ENCODE assay signal across 8 mouse cellular contexts in genomic region chr4:116150862-116151221, GRCm38 (mm10). TPM values are rescaled to one million over a fixed set of nuclear protein-coding genes. Genes with fewer than 3 reads are reported as not detected.
DNase-seq lines count a peak whose midpoint lies in the region; ATAC-seq and TF ChIP-seq lines count a peak whose summit lies in the region.

No protein-coding gene starts in this region.

- H3K4me2 ChIP-seq in heart, embryonic 16.5 days (ENCODE audit: low read depth, low read length), result peak overlapping the region; percentile 90
- peak overlapping the region; percentile 66 for H3K4me2 ChIP-seq in forebrain, postnatal 0 days (ENCODE audit: low read depth)

- TF ChIP-seq RAD21 in MEL (IDR thresholded peaks at IDR 0.05; ENCODE audit: low read depth, low read length), result no peak

- peak; percentile 7; the same call in 1 of the 2 replicates for ATAC-seq in heart, embryonic 16.5 days (replicated peaks; ENCODE audit: extremely low read depth, insufficient read depth, low FRiP score)
- no peak for ATAC-seq in forebrain, postnatal 0 days

- no peaks in the 10 kb centered on the region for H3K27me3 ChIP-seq in heart, embryonic 16.5 days (ENCODE audit: control insufficient read depth, insufficient read depth, low read length)
- no peaks in the 10 kb centered on the region for H3K27me3 ChIP-seq in MEL (ENCODE audit: control insufficient read depth in 1 of 2, insufficient read depth in 2 of 2, low read length in 2 of 2)
- H3K27me3 ChIP-seq in forebrain, postnatal 0 days (ENCODE audit: insufficient read depth, low read length), result no peaks in the 10 kb centered on the region

- H3K27ac ChIP-seq in heart, embryonic 16.5 days (ENCODE audit: low read length), result peak overlapping the region; percentile 91
- peak overlapping the region; percentile 32 for H3K27ac ChIP-seq in MEL (ENCODE audit: control insufficient read depth, low read depth, low read length)
- H3K27ac ChIP-seq in forebrain, postnatal 0 days (ENCODE audit: low read depth, low read length), result no peak overlapping the region
- peak overlapping the region; percentile 38 for H3K27ac ChIP-seq in macrophage

- H3K9me3 ChIP-seq in heart, embryonic 16.5 days (replicated peaks; ENCODE audit: control insufficient read depth, low read length), result 0 out of 2 replicates have a peak, but pooled peaks cover 2% of the 10 kb centered on the region
- no peaks in the 10 kb centered on the region for H3K9me3 ChIP-seq in MEL (replicated peaks; ENCODE audit: insufficient read depth, low read length)
- no peaks in the 10 kb centered on the region for H3K9me3 ChIP-seq in forebrain, postnatal 0 days (ENCODE audit: low read length)

- no peak for TF ChIP-seq EP300 in MEL (IDR thresholded peaks at IDR 0.05; ENCODE audit: low read depth in 1 of 2, low read length in 2 of 2)

- WGBS in heart, embryonic 16.5 days, result 16% methylated on average over 4 of the region's 4 CpGs
- 12% methylated on average over 4 of the region's 4 CpGs for WGBS in forebrain, postnatal 0 days
- WGBS in macrophage (ENCODE audit: missing documents), result 50% methylated on average over 4 of the region's 4 CpGs

- H3K9ac ChIP-seq in heart, embryonic 16.5 days (ENCODE audit: low read length), result peak overlapping the region; percentile 98
- H3K9ac ChIP-seq in MEL (ENCODE audit: control insufficient read depth, low read depth, low read length, poor library complexity, severe bottlenecking), result peak overlapping the region; percentile 86
- peak overlapping the region; percentile 93 for H3K9ac ChIP-seq in forebrain, postnatal 0 days

- peak overlapping the region; percentile 91 for H3K4me3 ChIP-seq in heart, embryonic 16.5 days (ENCODE audit: low read length)
- H3K4me3 ChIP-seq in MEL (ENCODE audit: control insufficient read depth in 1 of 2, insufficient read depth in 1 of 2, low read depth in 2 of 2, low read length in 2 of 2), result peak overlapping the region; percentile 90 to 98
- H3K4me3 ChIP-seq in forebrain, postnatal 0 days (ENCODE audit: low read depth, low read length), result peak overlapping the region; percentile 80
- peak overlapping the region; percentile 80 for H3K4me3 ChIP-seq in macrophage (ENCODE audit: inconsistent target)

- H3K79me2 ChIP-seq in MEL (ENCODE audit: control insufficient read depth, insufficient read depth, low read length, poor library complexity) (peaks cover 14% of the 10 kb centered on the region), macrophage (ENCODE audit: inconsistent target) (peaks cover 7% of the 10 kb centered on the region; the same call in 1 of the 2 replicates)

- peaks cover 14% of the 10 kb centered on the region for H3K4me1 ChIP-seq in heart, embryonic 16.5 days (ENCODE audit: control insufficient read depth, insufficient read depth, low read length)
- H3K4me1 ChIP-seq in MEL (ENCODE audit: control insufficient read depth in 1 of 2, insufficient read depth in 2 of 2, low read length in 2 of 2), result peaks cover 0 to 10% of the 10 kb centered on the region in 2 experiments; a peak in 2 of 4 replicates
- H3K4me1 ChIP-seq in forebrain, postnatal 0 days (ENCODE audit: insufficient read depth), result peaks cover 4% of the 10 kb centered on the region; the same call in 1 of the 2 replicates

- no peak for DNase-seq in heart, adult 18-20 months
- no peak for DNase-seq in MEL (ENCODE audit: low read depth, low spot score)
- DNase-seq in forebrain, postnatal 0 days, result no peak
- no peak for DNase-seq in urinary bladder, postnatal 10 days (ENCODE audit: low spot score)
- no peak for DNase-seq in yolk sac, embryonic 10.5 days (ENCODE audit: low spot score)
- DNase-seq in cerebellum, adult 11-12 months, result no peak

- TF ChIP-seq CTCF in MEL (IDR thresholded peaks at IDR 0.05 in 2 of 3, conservative IDR thresholded peaks at IDR 0.05 in 1 of 3; ENCODE audit: control insufficient read depth in 1 of 3, insufficient read depth in 1 of 3, low read depth in 2 of 3, low read length in 3 of 3, poor library complexity in 1 of 3, severe bottlenecking in 1 of 3), result no peak
- TF ChIP-seq CTCF in forebrain, postnatal 0 days (IDR thresholded peaks at IDR 0.05; ENCODE audit: low read depth), result no peak

- H3K36me3 ChIP-seq in heart, embryonic 16.5 days (ENCODE audit: control insufficient read depth, insufficient read depth), result peaks cover 36% of the 10 kb centered on the region
- peaks cover 2 to 4% of the 10 kb centered on the region in 2 experiments for H3K36me3 ChIP-seq in MEL (ENCODE audit: control insufficient read depth in 1 of 2, insufficient read depth in 2 of 2, low read length in 2 of 2)
- peaks cover 42% of the 10 kb centered on the region for H3K36me3 ChIP-seq in forebrain, postnatal 0 days (ENCODE audit: insufficient read depth)
- peaks cover 37% of the 10 kb centered on the region for H3K36me3 ChIP-seq in macrophage (ENCODE audit: inconsistent target)

- no peak for TF ChIP-seq POLR2A in MEL (IDR thresholded peaks at IDR 0.05; ENCODE audit: control insufficient read depth in 1 of 2, insufficient read depth in 1 of 2, low read depth in 1 of 2, low read length in 2 of 2, poor library complexity in 1 of 2)

TF ChIP-seq in MEL, 35 proteins besides CTCF, POLR2A, EP300 and RAD21 (continues in another document):
- no peak for TF ChIP-seq MYB (IDR thresholded peaks at IDR 0.05; ENCODE audit: low read depth, low read length)
- TF ChIP-seq CHD2 (IDR thresholded peaks at IDR 0.05; ENCODE audit: low read length), result no peak

RNA-seq across cellular contexts. Expression of gene Lurap1, which starts 0.3 kb away (rescaled TPM):
- 2.3 and 2.9 TPM in 2 replicates for polyA plus RNA-seq in heart, embryonic 16.5 days (2015; fragmentation: Nextera tagmentation; extraction: Ambion mirVana)
- total RNA-seq in heart, adult 18-20 months (2021), result 1 to 10 TPM; 4.6 to 5.0 TPM
- 0.85 and 1.2 TPM in 2 replicates for total RNA-seq in MEL (2012; rRNA removed)
- polyA plus RNA-seq in MEL (2012; ENCODE audit: insufficient read depth in 1 of 2, insufficient read length in 2 of 2, low read depth in 1 of 2, low replicate concordance in 2 of 2, missing spikeins in 1 of 2) (1 to 10 TPM in 1 of 2 experiments, not detected in 1; 1.2 TPM), macrophage (2018) (0.09 to 0.10 TPM in 2 of 3 replicates, not detected in the other)
- total RNA-seq in forebrain, postnatal 0 days (2014; rRNA removed), result 5.0 and 6.3 TPM in 2 replicates
- polyA plus RNA-seq in forebrain, postnatal 0 days (2015; fragmentation: Nextera tagmentation; extraction: Ambion mirVana), result 2.8 and 3.0 TPM in 2 replicates
- total RNA-seq in macrophage (2018; cell fraction: chromatin; rRNA removed), result under 1 TPM in 17 of 26 experiments, not detected in 9; 0.12 to 0.67 (median 0.18) TPM
- under 1 TPM in 19 of 26 experiments, not detected in 7; 0.03 to 0.24 (median 0.09) TPM for total RNA-seq in macrophage (2018; cell fraction: cytosol; rRNA removed)
- under 1 TPM in 18 of 26 experiments, not detected in 8; 0.06 to 0.99 (median 0.16) TPM for total RNA-seq in macrophage (2018; cell fraction: nucleus; rRNA removed)

RNA-seq across cellular contexts. Expression of gene Tspan1, which starts 16.6 kb away (rescaled TPM):
- 1.9 and 3.2 TPM in 2 replicates for polyA plus RNA-seq in heart, embryonic 16.5 days (2015; fragmentation: Nextera tagmentation; extraction: Ambion mirVana)
- 1 to 10 TPM in 1 of 2 experiments, not detected in 1; 1.3 TPM for total RNA-seq in heart, adult 18-20 months (2021)
- total RNA-seq in MEL (2012; rRNA removed), result 0.08 TPM in 1 of 2 replicates, not detected in the other
- polyA plus RNA-seq in MEL (2012; ENCODE audit: insufficient read depth in 1 of 2, insufficient read length in 2 of 2, low read depth in 1 of 2, low replicate concordance in 2 of 2, missing spikeins in 1 of 2) (under 1 TPM in 1 of 2 experiments, not detected in 1; 0.03 TPM), macrophage (2018) (not detected in 3 replicates)
- total RNA-seq in forebrain, postnatal 0 days (2014; rRNA removed), result 0.29 TPM in 1 of 2 replicates, not detected in the other
- 0.07 TPM in 1 of 2 replicates, not detected in the other for polyA plus RNA-seq in forebrain, postnatal 0 days (2015; fragmentation: Nextera tagmentation; extraction: Ambion mirVana)
- not detected for total RNA-seq in macrophage (2018; cell fraction: chromatin; rRNA removed)
- not detected for total RNA-seq in macrophage (2018; cell fraction: cytosol; rRNA removed)
- not detected for total RNA-seq in macrophage (2018; cell fraction: nucleus; rRNA removed)

RNA-seq across cellular contexts. Expression of gene 1700042G07Rik, which starts 22.3 kb away (rescaled TPM):
- polyA plus RNA-seq in heart, embryonic 16.5 days (2015; fragmentation: Nextera tagmentation; extraction: Ambion mirVana), result not detected in 2 replicates
- total RNA-seq in heart, adult 18-20 months (2021), result not detected
- not detected in 2 replicates for total RNA-seq in MEL (2012; rRNA removed)
- polyA plus RNA-seq in MEL (2012; ENCODE audit: insufficient read depth in 1 of 2, insufficient read length in 2 of 2, low read depth in 1 of 2, low replicate concordance in 2 of 2, missing spikeins in 1 of 2) (not detected), macrophage (2018) (not detected in 3 replicates)
- not detected in 2 replicates for total RNA-seq in forebrain, postnatal 0 days (2014; rRNA removed)
- not detected in 2 replicates for polyA plus RNA-seq in forebrain, postnatal 0 days (2015; fragmentation: Nextera tagmentation; extraction: Ambion mirVana)
- not detected for total RNA-seq in macrophage (2018; cell fraction: chromatin; rRNA removed)
- total RNA-seq in macrophage (2018; cell fraction: cytosol; rRNA removed), result not detected
- not detected for total RNA-seq in macrophage (2018; cell fraction: nucleus; rRNA removed)

RNA-seq across cellular contexts. Expression of gene Gm49337, which starts 22.3 kb away (rescaled TPM):
- polyA plus RNA-seq in heart, embryonic 16.5 days (2015; fragmentation: Nextera tagmentation; extraction: Ambion mirVana), result not detected in 2 replicates
- not detected for total RNA-seq in heart, adult 18-20 months (2021)
- not detected in 2 replicates for total RNA-seq in MEL (2012; rRNA removed)
- not detected for polyA plus RNA-seq in MEL (2012; ENCODE audit: insufficient read depth in 1 of 2, insufficient read length in 2 of 2, low read depth in 1 of 2, low replicate concordance in 2 of 2, missing spikeins in 1 of 2)
- total RNA-seq in forebrain, postnatal 0 days (2014; rRNA removed), result not detected in 2 replicates
- not detected in 2 replicates for polyA plus RNA-seq in forebrain, postnatal 0 days (2015; fragmentation: Nextera tagmentation; extraction: Ambion mirVana)
- total RNA-seq in macrophage (2018; cell fraction: chromatin; rRNA removed), result 1 to 10 TPM in 2 of 26 experiments, under 1 TPM in 1, not detected in 23; 0.61 to 1.1 (median 1.1) TPM
- not detected for total RNA-seq in macrophage (2018; cell fraction: cytosol; rRNA removed)
- total RNA-seq in macrophage (2018; cell fraction: nucleus; rRNA removed), result not detected
- polyA plus RNA-seq in macrophage (2018), result not detected in 3 replicates

RNA-seq across cellular contexts. Expression of gene Pomgnt1, which starts 27.2 kb away (rescaled TPM):
- polyA plus RNA-seq in heart, embryonic 16.5 days (2015; fragmentation: Nextera tagmentation; extraction: Ambion mirVana), result 60.2 and 68.8 TPM in 2 replicates
- 10 to 100 TPM; 56.8 to 57.5 TPM for total RNA-seq in heart, adult 18-20 months (2021)
- total RNA-seq in MEL (2012; rRNA removed), result 29.1 and 35.3 TPM in 2 replicates
- polyA plus RNA-seq in MEL (2012; ENCODE audit: insufficient read depth in 1 of 2, insufficient read length in 2 of 2, low read depth in 1 of 2, low replicate concordance in 2 of 2, missing spikeins in 1 of 2) (10 to 100 TPM in 1 of 2 experiments, not detected in 1; 33.6 TPM), macrophage (2018) (16.6 to 29.9 TPM (median 17.1 TPM) in 3 replicates)
- 80.3 and 83.0 TPM in 2 replicates for total RNA-seq in forebrain, postnatal 0 days (2014; rRNA removed)
- polyA plus RNA-seq in forebrain, postnatal 0 days (2015; fragmentation: Nextera tagmentation; extraction: Ambion mirVana), result 52.7 and 57.6 TPM in 2 replicates
- total RNA-seq in macrophage (2018; cell fraction: chromatin; rRNA removed), result 100 to 1,000 TPM in 1 of 26 experiments, 10 to 100 TPM in 25; 28.5 to 142 (median 57.1) TPM
- total RNA-seq in macrophage (2018; cell fraction: cytosol; rRNA removed), result 10 to 100 TPM; 12.4 to 24.5 (median 19.5) TPM
- total RNA-seq in macrophage (2018; cell fraction: nucleus; rRNA removed), result 10 to 100 TPM; 20.0 to 68.1 (median 34.1) TPM
